Comparison of ENCODE assay signal across 8 mouse cellular contexts in genomic region chr4:47122051-47122706, GRCm38 (mm10). TPM values are rescaled to one million over a fixed set of nuclear protein-coding genes. Genes with fewer than 3 reads are reported as not detected.
DNase-seq lines count a peak whose midpoint lies in the region; ATAC-seq and TF ChIP-seq lines count a peak whose summit lies in the region.

No protein-coding gene starts in this region.

- no peaks in the 10 kb centered on the region for H3K9me3 ChIP-seq in liver, embryonic 14.5 days (ENCODE audit: control insufficient read depth, low read length)

- no peak for ATAC-seq in liver, embryonic 14.5 days (ENCODE audit: insufficient read depth)

- TF ChIP-seq CTCF in testis, adult 2 months (IDR thresholded peaks at IDR 0.05; ENCODE audit: control insufficient read depth, insufficient read depth, insufficient replicate concordance, low read depth, low read length): peak; percentile 64; the same call in 1 of the 2 replicates
- TF ChIP-seq CTCF in liver, embryonic 14.5 days (IDR thresholded peaks at IDR 0.05; ENCODE audit: low read depth): peak; percentile 75

- H3K4me2 ChIP-seq in liver, embryonic 14.5 days (ENCODE audit: low read depth): no peak overlapping the region

- H3K4me3 ChIP-seq in testis, adult 2 months (ENCODE audit: control insufficient read depth, low read depth, low read length): no peak overlapping the region
- no peak overlapping the region for H3K4me3 ChIP-seq in liver, embryonic 14.5 days (ENCODE audit: insufficient read depth in 1 of 2, low read depth in 2 of 2, low read length in 2 of 2)

- no peaks in the 10 kb centered on the region for H3K4me1 ChIP-seq in testis, adult 2 months (ENCODE audit: control insufficient read depth, insufficient read depth, low read length)
- no peaks in the 10 kb centered on the region for H3K4me1 ChIP-seq in liver, embryonic 14.5 days (replicated peaks; ENCODE audit: control insufficient read depth in 2 of 2, insufficient read depth in 2 of 2, low read length in 1 of 2)

- 51% methylated on average over 13 of the region's 13 CpGs for WGBS in liver, embryonic 14.5 days (ENCODE audit: insufficient replicate concordance)

- no peak overlapping the region for H3K9ac ChIP-seq in liver, embryonic 14.5 days (replicated peaks)

- no peak for TF ChIP-seq EP300 in liver, embryonic 14.5 days (IDR thresholded peaks at IDR 0.05; ENCODE audit: low read depth)

- DNase-seq in adrenal gland, adult (ENCODE audit: inconsistent age in 2 of 2, low spot score in 1 of 2): peak; percentile 35 to 79
- no peak for DNase-seq in adrenal gland, adult 8-10 months
- no peak for DNase-seq in testis, postnatal 14 days (ENCODE audit: low spot score)
- DNase-seq in embryo, embryonic 11.5 days (ENCODE audit: low read depth, low spot score): peak; percentile 49
- DNase-seq in induced T-regulatory cell, adult 2 months (ENCODE audit: low read depth): peak; percentile 70
- peak in 1 of 3 experiments; percentile 3 for DNase-seq in liver, embryonic 14.5 days (ENCODE audit: low read depth in 3 of 3, low spot score in 3 of 3)
- DNase-seq in right cerebral cortex, postnatal 14 days: peak; percentile 82

- no peak for TF ChIP-seq POLR2A in testis, adult 2 months (IDR thresholded peaks at IDR 0.05; ENCODE audit: control insufficient read depth, low read depth, low read length)

- no peak overlapping the region for H3K27ac ChIP-seq in testis, adult 2 months (ENCODE audit: control insufficient read depth, insufficient read depth, low read depth, low read length)
- no peak overlapping the region for H3K27ac ChIP-seq in liver, embryonic 14.5 days

- H3K36me3 ChIP-seq in testis, adult 2 months (ENCODE audit: control insufficient read depth, insufficient read depth, low read length): no peaks in the 10 kb centered on the region
- no peaks in the 10 kb centered on the region for H3K36me3 ChIP-seq in liver, embryonic 14.5 days (replicated peaks; ENCODE audit: control insufficient read depth, insufficient read depth, low read depth)

- no peaks in the 10 kb centered on the region for H3K27me3 ChIP-seq in testis, adult 2 months (ENCODE audit: control insufficient read depth, insufficient read depth, low read length)
- no peaks in the 10 kb centered on the region for H3K27me3 ChIP-seq in liver, embryonic 14.5 days (ENCODE audit: control insufficient read depth, insufficient read depth, low read length)

RNA-seq across cellular contexts. Expression of gene Galnt12, which starts 30.5 kb away (rescaled TPM):
- 1 to 10 TPM in 2 of 4 experiments, under 1 TPM in 2; 0.67 to 1.3 (median 0.98) TPM for total RNA-seq in adrenal gland, adult 8-10 months (2022)
- polyA plus RNA-seq in testis, adult 2 months (2012; rRNA removed): 2.0 and 2.4 TPM in 2 replicates
- polyA plus RNA-seq in liver, embryonic 14.5 days (2012; rRNA removed): 0.22 and 0.31 TPM in 2 replicates
- 0.19 and 0.51 TPM in 2 replicates for polyA plus RNA-seq in liver, embryonic 14.5 days (2014; fragmentation: Nextera tagmentation; extraction: Ambion mirVana)

Comparison
In these comparisons a context has a peak if more than half of its experiments do, and no peak if none do; other contexts are left out.
1. DNase-seq: peak in adrenal gland, adult (2 of 2), embryo, embryonic 11.5 days (single experiment), induced T-regulatory cell, adult 2 months (single experiment) and right cerebral cortex, postnatal 14 days (single experiment); none in adrenal gland, adult 8-10 months (single experiment) and testis, postnatal 14 days (single experiment).